Mouse (Mus musculus) heart, postnatal 36 days (tissue): ENCODE measurements around the gene Gsdmc3. TPM values are rescaled to one million over a fixed set of nuclear protein-coding genes. Genes with fewer than 3 reads are reported as not detected.
A peak's percentile ranks its signal among the peaks of the same experiment; 100 is the strongest.
"Not testable (repeated sequence)": the region's sequence is repeated elsewhere in the genome, so short reads cannot be mapped to it uniquely, and the experiment has no call there.

ENCODE experiments used
- DNase-seq, 2 experiments: peaks; one replicate each; pipeline ENCODE4 v3.0.0; 2021 to 2022
- intact Hi-C: fragments of 180-260 bp; cut with DNase I; formaldehyde crosslinking; loops from one replicate; pipeline ENCODE4 v1.15.1; 2025
- total RNA-seq, 2 experiments: library from RNA; stranded (reverse); gene quantifications; 2 replicates each; pipeline ENCODE4 v1.2.3; 2021

The Gsdmc3 gene
- not detected for total RNA-seq

GRCm38 (mm10) chr15:63878458-63878857, at the start of gene Gsdmc3:
TSS of gene Gsdmc3 (minus strand) at chr15:63878558.
- intact Hi-C loops, DNase-seq: not testable (repeated sequence)

- intact Hi-C loops: no loop called here
- no peak for DNase-seq
Measured at GRCm38 (mm10) chr15:63926201-63926600, 47.8 kb upstream of the Gsdmc3 start.

DNA sequence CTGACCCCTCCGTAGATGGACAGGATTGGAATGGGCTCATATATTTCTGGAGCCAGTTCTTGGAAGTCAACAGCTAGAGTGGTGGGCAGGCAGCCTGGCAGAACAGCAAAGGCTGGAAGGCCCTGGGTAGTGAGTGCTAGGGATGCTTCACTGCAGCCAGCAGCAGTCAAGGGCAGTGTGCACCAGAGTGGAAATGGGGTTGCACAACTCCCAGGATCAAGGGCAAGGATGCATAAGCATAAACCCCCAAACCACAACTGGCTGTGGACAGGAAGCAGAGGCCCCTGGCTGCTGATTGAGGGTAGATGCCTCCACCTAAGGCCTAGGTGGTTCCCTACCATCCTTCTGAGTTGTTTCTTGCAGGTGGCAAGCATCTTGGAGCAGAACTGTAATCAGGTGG, 46.1 kb upstream of the Gsdmc3 start:
- no peak for DNase-seq

GRCm38 (mm10) chr15:63921618-63922017, 43.3 kb upstream of the Gsdmc3 start:
- DNase-seq, intact Hi-C loops: not testable (repeated sequence)

More for the DNA sequence above, 46.1 kb upstream of the Gsdmc3 start:
- intact Hi-C loops: no loop called here

GRCm38 (mm10) chr15:63919728-63920127, 41.4 kb upstream of the Gsdmc3 start:
- DNase-seq, intact Hi-C loops: not testable (repeated sequence)

DNA sequence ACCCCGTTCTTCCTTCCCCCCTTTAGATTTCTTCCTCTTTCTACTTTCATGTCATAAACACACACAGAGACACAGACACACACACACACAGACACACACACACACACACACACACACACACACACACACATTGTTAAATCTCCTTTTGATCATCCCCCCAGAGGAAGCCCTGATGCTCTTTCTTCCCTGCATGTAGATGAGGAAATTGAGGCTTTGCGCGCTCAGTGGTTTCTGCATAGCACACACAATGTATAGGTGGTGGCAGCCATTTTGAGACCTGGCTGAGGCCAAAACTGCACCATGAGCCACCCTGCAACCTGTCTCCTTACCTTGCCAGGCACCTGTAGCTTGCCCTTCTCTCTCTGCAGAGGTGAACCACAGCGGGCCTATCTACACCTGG, 38.2 kb upstream of the Gsdmc3 start:
- DNase-seq, intact Hi-C loops: not testable (repeated sequence)

GRCm38 (mm10) chr15:63912197-63912596, 33.8 kb upstream of the Gsdmc3 start, which contains the start of gene Gsdmc4:
TSS of gene Gsdmc4 (minus strand) at chr15:63912297.
- intact Hi-C loops, DNase-seq: not testable (repeated sequence)

GRCm38 (mm10) chr15:63909896-63910295, 31.5 kb upstream of the Gsdmc3 start:
- intact Hi-C loops: not testable (repeated sequence)

GRCm38 (mm10) chr15:63895560-63896353, 17.4 kb upstream of the Gsdmc3 start:
- intact Hi-C loops: loop anchor here (10.0 kb wide), 1 partner anchor 219 kb away; no protein-coding TSS in a partner anchor
- DNase-seq: peak; percentile 6 to 42

More at GRCm38 (mm10) chr15:63909896-63910295, 31.5 kb upstream of the Gsdmc3 start:
- not testable (repeated sequence) for DNase-seq

GRCm38 (mm10) chr15:63888440-63888839, 10.1 kb upstream of the Gsdmc3 start:
- intact Hi-C loops, DNase-seq: not testable (repeated sequence)

DNA sequence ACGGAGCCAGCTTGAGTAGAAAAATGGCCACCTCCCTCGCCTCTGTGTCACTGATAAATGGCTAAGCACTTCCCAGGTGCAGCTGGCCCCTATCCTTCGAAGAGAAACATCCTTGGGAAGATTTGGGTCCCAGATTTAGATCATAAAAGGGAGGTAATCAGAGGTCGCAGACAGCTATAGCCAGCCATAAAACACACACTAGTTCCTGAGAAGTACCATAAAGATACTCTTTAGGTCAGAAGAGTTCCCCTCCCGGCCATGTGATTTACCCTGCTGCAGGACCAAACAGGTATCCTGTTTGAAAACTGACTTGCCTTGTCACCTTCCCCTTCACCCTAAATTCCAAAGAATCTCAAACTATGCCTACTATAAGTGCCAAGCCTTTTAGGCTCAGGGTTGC, 9.6 kb upstream of the Gsdmc3 start:
- intact Hi-C loops, DNase-seq: not testable (repeated sequence)

- intact Hi-C loops, DNase-seq: not testable (repeated sequence)
Measured at GRCm38 (mm10) chr15:63876160-63876559, 2.2 kb downstream of the Gsdmc3 start.

GRCm38 (mm10) chr15:63861965-63862364, 16.4 kb downstream of the Gsdmc3 start:
- DNase-seq, intact Hi-C loops: not testable (repeated sequence)

Other genes starting within 250 kb of the Gsdmc3 start
- not detected for gene Gsdmc2, start 33.4 kb downstream of the Gsdmc3 start, total RNA-seq
- gene Gsdmc4, start 33.7 kb upstream of the Gsdmc3 start, total RNA-seq: not detected
- gene Fam49b, start 181.9 kb upstream of the Gsdmc3 start, total RNA-seq: 10 to 100 TPM; 22.9 to 25.8 TPM